14 mouse cellular contexts compared by ENCODE assay signal in the genomic region with DNA sequence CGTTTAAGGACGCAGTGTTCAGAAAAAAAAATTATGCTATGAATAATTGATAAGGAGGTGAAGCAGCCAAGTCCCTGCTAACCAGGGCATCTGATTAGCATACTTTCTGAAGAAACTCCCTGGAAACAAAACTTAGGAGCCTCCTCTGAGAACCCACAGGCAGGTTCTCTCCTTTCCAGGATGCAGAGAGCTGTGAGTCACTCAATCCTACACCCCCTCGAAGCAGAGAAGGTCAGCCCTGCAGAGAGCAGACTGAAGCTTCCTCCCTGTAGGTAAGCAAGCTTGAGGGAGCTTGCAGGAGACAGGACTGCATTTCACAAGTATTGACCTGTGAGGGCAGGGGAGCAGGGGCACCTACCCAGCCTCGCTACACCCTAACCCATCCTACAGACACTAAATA.
"Had no signal": no experiment of that assay in that cellular context is flagged by ENCODE, and none has a peak within 500 bp of the region (broad histone marks: within the 10 kb centered on the region; RNA-seq: fewer than 3 reads in every experiment).

No protein-coding gene starts in this region.

- H3K27me3 ChIP-seq: midbrain, embryonic 12.5 days; neural tube, embryonic 12.5 days; stomach, embryonic 15.5 days had no signal

- H3K36me3 ChIP-seq: midbrain, embryonic 12.5 days; neural tube, embryonic 12.5 days; stomach, embryonic 15.5 days had no signal

- DNase-seq: lung, adult 18-20 months; lung, embryonic 14.5 days; lung, postnatal 10 days; lung, postnatal 4 days; right cerebral cortex, postnatal 14 days; thymus, adult 18-20 months; thymus, postnatal 14 days; thymus, postnatal 36 days had no signal

- H3K4me2 ChIP-seq: lung, embryonic 14.5 days; midbrain, embryonic 12.5 days; neural tube, embryonic 12.5 days; stomach, embryonic 15.5 days had no signal

- ATAC-seq: midbrain, embryonic 16.5 days had no signal

- H3K9me3 ChIP-seq: midbrain, embryonic 12.5 days; neural tube, embryonic 12.5 days; stomach, embryonic 15.5 days had no signal

- H3K4me1 ChIP-seq: midbrain, embryonic 12.5 days; neural tube, embryonic 12.5 days; stomach, embryonic 15.5 days had no signal

- H3K4me3 ChIP-seq: midbrain, embryonic 12.5 days; neural tube, embryonic 12.5 days; stomach, embryonic 15.5 days had no signal

- H3K9ac ChIP-seq: liver, embryonic 14.5 days; lung, embryonic 14.5 days; midbrain, embryonic 12.5 days; neural tube, embryonic 12.5 days; stomach, embryonic 15.5 days had no signal

- H3K27ac ChIP-seq: liver, embryonic 14.5 days; midbrain, embryonic 12.5 days; neural tube, embryonic 12.5 days; stomach, embryonic 15.5 days; stomach, postnatal 0 days had no signal
